Mouse (Mus musculus): ENCODE data around the gene Polr1d.

Gene Polr1d

GRCm38 (mm10) chr5:147076799-147077165 lies at the start of gene Polr1d:
Polr1d (plus strand) TSS chr5:147077050.
- no peak for DNase-seq (ENCODE audit: inconsistent ontology term)

- DNase-seq (ENCODE audit: inconsistent ontology term), result no peak
Measured at GRCm38 (mm10) chr5:147031281-147031680, 45.6 kb upstream of the Polr1d start.

GRCm38 (mm10) chr5:147033155-147033554 lies 43.7 kb upstream of the Polr1d start:
- DNase-seq (ENCODE audit: inconsistent ontology term), result no peak

- DNase-seq (ENCODE audit: inconsistent ontology term), result no peak
Measured at GRCm38 (mm10) chr5:147034283-147034682, 42.6 kb upstream of the Polr1d start.

- no peak for DNase-seq (ENCODE audit: inconsistent ontology term)
Measured at GRCm38 (mm10) chr5:147035301-147035700, 41.5 kb upstream of the Polr1d start.

GRCm38 (mm10) chr5:147036028-147036427 lies 40.8 kb upstream of the Polr1d start:
- DNase-seq (ENCODE audit: inconsistent ontology term), result no peak

GRCm38 (mm10) chr5:147036661-147037060 lies 40.2 kb upstream of the Polr1d start:
- no peak for DNase-seq (ENCODE audit: inconsistent ontology term)

GRCm38 (mm10) chr5:147037601-147038000 lies 39.2 kb upstream of the Polr1d start:
- no peak for DNase-seq (ENCODE audit: inconsistent ontology term)

- no peak for DNase-seq (ENCODE audit: inconsistent ontology term)
Measured at GRCm38 (mm10) chr5:147039394-147039793, 37.5 kb upstream of the Polr1d start.

- no peak for DNase-seq (ENCODE audit: inconsistent ontology term)
Measured at GRCm38 (mm10) chr5:147041965-147042937, 34.6 kb upstream of the Polr1d start.

- DNase-seq (ENCODE audit: inconsistent ontology term), result no peak
Measured at GRCm38 (mm10) chr5:147043240-147043844, 33.5 kb upstream of the Polr1d start.

- no peak for DNase-seq (ENCODE audit: inconsistent ontology term)
Measured at GRCm38 (mm10) chr5:147045311-147045710, 31.5 kb upstream of the Polr1d start.

GRCm38 (mm10) chr5:147045929-147046328 lies 30.9 kb upstream of the Polr1d start:
- DNase-seq (ENCODE audit: inconsistent ontology term), result no peak

GRCm38 (mm10) chr5:147049544-147050209 lies 27.2 kb upstream of the Polr1d start:
- DNase-seq (ENCODE audit: inconsistent ontology term), result no peak

GRCm38 (mm10) chr5:147050816-147051499 lies 25.9 kb upstream of the Polr1d start:
- DNase-seq (ENCODE audit: inconsistent ontology term), result no peak

GRCm38 (mm10) chr5:147051500-147052308 lies 25.1 kb upstream of the Polr1d start:
- peak; percentile 71 for DNase-seq (ENCODE audit: inconsistent ontology term)

GRCm38 (mm10) chr5:147052309-147052558 lies 24.6 kb upstream of the Polr1d start:
- no peak for DNase-seq (ENCODE audit: inconsistent ontology term)

GRCm38 (mm10) chr5:147053071-147053470 lies 23.8 kb upstream of the Polr1d start:
- DNase-seq (ENCODE audit: inconsistent ontology term), result no peak

GRCm38 (mm10) chr5:147053481-147053880 lies 23.4 kb upstream of the Polr1d start:
- no peak for DNase-seq (ENCODE audit: inconsistent ontology term)

- DNase-seq (ENCODE audit: inconsistent ontology term), result no peak
Measured at GRCm38 (mm10) chr5:147054328-147054727, 22.5 kb upstream of the Polr1d start.

GRCm38 (mm10) chr5:147054747-147055270 lies 22.0 kb upstream of the Polr1d start:
- DNase-seq (ENCODE audit: inconsistent ontology term), result no peak
